Mouse (Mus musculus) limb, embryonic 12.5 days (tissue): Measurements from ENCODE around the gene Gal3st2. TPM values are rescaled to one million over a fixed set of nuclear protein-coding genes. Genes with fewer than 3 reads are reported as not detected.
"Not testable (repeated sequence)": the region's sequence is repeated elsewhere in the genome, so short reads cannot be mapped to it uniquely, and the experiment has no call there.

Experiments used
- ATAC-seq: fragments of 200-750 bp; cut with Nextera tagmentation; 2 replicates; pipeline ENCODE4 v1.8.0; 2017; ENCODE audit warnings: low read depth, moderate TSS enrichment; ENCODE audit not compliant: insufficient number of reproducible peaks, insufficient read depth, low FRiP score, low TSS enrichment
- H3K27ac ChIP-seq: fragments of 300-500 bp; sonication (generic); 2 replicates; pipeline ENCODE4 v1.5.1; 2016; ENCODE audit warnings: mild to moderate bottlenecking, moderate library complexity
- H3K27me3 ChIP-seq: fragments of 300-500 bp; sonication (generic); 2 replicates; pipeline ENCODE4 v1.6.1; 2016; ENCODE audit warnings: mild to moderate bottlenecking, moderate library complexity
- H3K36me3 ChIP-seq: fragments of 300-500 bp; sonication (generic); 2 replicates; pipeline ENCODE4 v1.6.1; 2016; ENCODE audit warnings: mild to moderate bottlenecking, moderate library complexity
- H3K4me1 ChIP-seq: fragments of 300-500 bp; sonication (generic); replicated peaks from 2 replicates; pipeline ENCODE4 v1.6.1; 2016
- H3K4me2 ChIP-seq: fragments of 300-500 bp; sonication (generic); 2 replicates; pipeline ENCODE4 v1.6.1; 2016; ENCODE audit warnings: mild to moderate bottlenecking, moderate library complexity
- H3K4me3 ChIP-seq: fragments of 300-500 bp; sonication (generic); replicated peaks from 2 replicates; pipeline ENCODE4 v1.5.1; 2016; ENCODE audit warnings: mild to moderate bottlenecking
- H3K9ac ChIP-seq: fragments of 300-500 bp; sonication (generic); replicated peaks from 2 replicates; pipeline ENCODE4 v1.6.1; 2016; ENCODE audit warnings: mild to moderate bottlenecking, moderate library complexity
- H3K9me3 ChIP-seq: fragments of 300-500 bp; sonication (generic); 2 replicates; pipeline ENCODE4 v1.6.1; 2016; ENCODE audit warnings: mild to moderate bottlenecking, moderate library complexity
- WGBS: fragments of 180-500 bp; shearing (Covaris S2); methylation state at CpG from one replicate; pipeline ENCODE4 v1.1.7; 2016; 5-methylcytosine and 5-hydroxymethylcytosine counted together
- polyA plus RNA-seq: library from polyadenylated mRNA; unstranded; fragments of >200 nt; fragmentation: Nextera tagmentation; extraction: Ambion mirVana; gene quantifications from 2 replicates; pipeline ENCODE4 v1.2.1, GENCODE M21; 2016

Gal3st2 gene
- polyA plus RNA-seq = 0.31 and 0.64 TPM in 2 replicates

DNA sequence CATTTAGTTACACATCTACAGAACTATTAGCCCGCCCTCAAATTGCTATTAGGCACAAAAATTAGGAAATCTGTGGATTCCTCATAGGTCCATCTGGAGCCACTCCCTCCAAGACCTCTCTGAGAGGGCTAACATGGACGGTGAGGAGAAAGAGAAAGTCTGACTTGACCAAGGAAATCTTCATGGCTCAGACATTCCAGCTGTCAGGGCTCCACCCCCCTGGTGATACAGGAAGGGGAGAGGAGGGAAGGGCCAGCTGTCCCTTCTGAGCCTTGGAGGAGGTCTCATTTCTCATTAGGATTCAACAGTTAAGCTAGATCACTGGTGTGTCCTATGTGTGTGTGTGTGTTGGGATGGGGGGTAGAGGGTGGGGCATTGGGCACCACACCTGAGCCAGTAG, at the start of gene Gal3st2:
Gene Gal3st2, plus strand, starts transcription at position 259 of the 400 bp plus-strand sequence.
- H3K9ac ChIP-seq, H3K4me2 ChIP-seq, H3K4me1 ChIP-seq, H3K36me3 ChIP-seq, H3K4me3 ChIP-seq, H3K9me3 ChIP-seq, ATAC-seq, H3K27ac ChIP-seq, H3K27me3 ChIP-seq: not testable (repeated sequence)
- 72% methylated on average over 2 of the region's 2 CpGs for WGBS

DNA sequence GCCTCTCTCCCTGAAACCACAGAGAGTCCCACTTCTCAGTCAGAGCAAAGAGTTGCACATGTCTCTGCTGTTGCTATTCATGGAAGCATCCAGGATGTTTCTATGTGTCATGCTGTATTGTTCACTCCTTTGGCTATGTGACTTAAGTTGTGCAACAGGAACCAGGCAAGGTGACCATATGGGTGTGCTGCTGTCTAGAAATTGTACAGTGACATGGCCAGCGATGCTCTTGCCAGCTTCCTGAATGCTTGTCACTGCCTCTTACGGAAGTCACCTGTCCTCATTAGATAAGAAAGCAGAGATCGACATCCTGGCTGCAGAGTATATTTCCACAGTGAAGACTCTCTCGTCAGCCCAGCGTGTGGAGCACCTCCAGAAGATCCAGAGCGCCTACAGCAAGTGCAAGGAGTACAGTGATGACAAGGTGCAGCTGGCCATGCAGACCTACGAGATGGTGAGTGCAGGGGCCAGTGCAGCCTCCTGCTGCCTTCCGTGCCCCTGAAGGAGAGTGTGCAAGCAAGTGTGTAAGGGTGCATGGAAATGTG, 49.5 kb upstream of the Gal3st2 start:
- H3K27me3 ChIP-seq = no peaks in the 10 kb centered on the region
- no peak overlapping the region for H3K27ac ChIP-seq
- no peak for ATAC-seq
- H3K9ac ChIP-seq = no peak overlapping the region
- no peaks in the 10 kb centered on the region for H3K9me3 ChIP-seq
- 94% methylated on average over 8 of the region's 8 CpGs for WGBS
- H3K4me1 ChIP-seq = no peaks in the 10 kb centered on the region
- peaks cover 94% of the 10 kb centered on the region for H3K36me3 ChIP-seq
- no peak overlapping the region for H3K4me2 ChIP-seq
- no peak overlapping the region for H3K4me3 ChIP-seq

DNA sequence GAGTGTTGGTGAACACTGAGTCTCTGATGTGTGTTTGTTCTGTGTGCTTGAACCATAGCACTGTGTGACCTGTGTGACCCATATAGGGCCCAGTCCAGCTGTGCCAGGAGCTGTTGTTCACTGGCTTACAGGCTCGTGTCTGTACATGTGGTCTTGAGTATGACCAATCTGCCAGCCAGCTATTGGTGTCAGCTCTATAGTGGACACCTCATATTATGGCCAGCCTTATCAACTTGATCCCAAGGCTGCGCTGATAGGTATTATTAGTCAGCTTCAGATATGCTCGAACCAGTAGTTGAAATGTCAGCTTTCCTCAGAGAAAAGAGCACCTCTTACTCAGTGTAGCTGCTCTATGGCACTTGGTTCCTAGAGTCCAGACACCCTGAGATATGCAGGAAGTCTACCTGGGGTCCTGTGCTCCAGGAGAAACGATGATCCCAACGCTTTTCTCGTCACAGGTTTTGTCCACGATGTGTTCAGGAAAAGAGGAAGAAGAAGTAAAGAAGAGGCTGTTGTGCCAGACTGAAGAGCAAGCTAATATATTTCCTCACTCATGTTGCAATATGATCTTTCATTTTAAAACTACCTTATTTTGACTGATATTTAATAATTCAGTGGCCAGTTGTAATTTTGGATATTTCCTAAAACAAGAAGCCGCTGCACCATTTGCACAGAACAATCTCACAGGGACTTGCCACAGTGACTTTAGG, 43.1 kb upstream of the Gal3st2 start:
- Histone ChIP-seq H3K27me3 (no peaks in the 10 kb centered on the region), H3K4me1 (no peaks in the 10 kb centered on the region), H3K4me3 (no peak overlapping the region), H3K4me2 (no peak overlapping the region), H3K9me3 (no peaks in the 10 kb centered on the region), H3K27ac (no peak overlapping the region), H3K36me3 (peaks cover 88% of the 10 kb centered on the region), H3K9ac (no peak overlapping the region)
- WGBS = 97% methylated on average over 8 of the region's 8 CpGs
- no peak for ATAC-seq

DNA sequence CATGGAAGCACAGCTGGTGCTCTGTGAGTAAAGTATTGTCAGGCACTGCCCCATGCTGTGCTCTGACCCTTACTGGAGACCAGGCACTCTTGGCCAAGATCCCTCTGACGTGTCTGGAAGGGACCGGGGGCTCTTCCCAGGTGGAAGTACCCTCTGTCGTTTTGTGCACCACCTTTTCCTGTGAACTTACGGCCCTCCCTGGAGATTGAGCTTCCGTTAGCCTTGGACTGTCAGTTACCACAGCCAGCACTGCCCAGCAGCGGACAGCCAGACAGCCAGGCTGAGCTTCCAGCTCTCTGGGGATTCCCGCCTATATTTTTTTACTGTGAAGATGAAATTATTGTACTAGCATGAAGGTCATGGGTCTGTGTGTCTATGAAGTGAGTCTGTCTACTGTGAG, 42.4 kb upstream of the Gal3st2 start:
- WGBS = 88% methylated on average over 7 of the region's 7 CpGs
- H3K9me3 ChIP-seq = no peaks in the 10 kb centered on the region

DNA sequence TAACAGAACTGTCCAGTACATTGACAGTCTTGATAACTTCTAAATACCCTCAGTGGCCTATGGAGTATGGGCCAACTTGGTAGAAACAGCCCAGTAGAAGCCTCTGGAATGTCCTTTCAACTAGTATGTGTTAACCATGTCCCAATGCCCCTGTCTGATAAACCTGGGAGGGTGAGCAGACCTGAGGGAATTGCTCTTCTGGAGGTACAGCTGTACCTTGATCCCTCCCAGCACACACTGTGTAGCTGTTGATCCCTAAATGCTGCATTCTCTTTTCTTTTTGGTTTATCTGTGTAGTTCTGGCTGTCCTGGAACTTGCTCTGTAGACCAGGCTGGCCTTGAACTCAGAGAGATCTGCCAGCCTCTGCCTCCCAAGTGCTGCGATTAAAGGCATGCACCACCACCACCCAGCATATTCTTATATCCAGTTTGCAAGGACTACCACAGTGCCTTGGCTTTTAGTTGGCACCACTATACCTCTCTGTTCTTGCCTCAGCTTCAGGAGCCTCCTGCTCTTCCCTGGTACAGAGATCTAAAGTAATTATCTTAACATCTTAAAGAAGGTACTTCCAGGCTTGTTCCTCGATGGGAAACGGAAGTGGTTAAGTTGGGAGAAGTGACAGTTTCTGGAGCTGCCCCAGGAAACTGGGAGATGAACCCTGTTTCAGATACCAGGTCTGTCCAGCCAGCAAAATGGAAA, 37.2 kb upstream of the Gal3st2 start:
- H3K9me3 ChIP-seq = no peaks in the 10 kb centered on the region
- H3K9ac ChIP-seq = no peak overlapping the region
- peaks cover 5% of the 10 kb centered on the region for H3K4me1 ChIP-seq
- H3K4me3 ChIP-seq = no peak overlapping the region
- peaks cover 28% of the 10 kb centered on the region for H3K36me3 ChIP-seq
- peak overlapping the region; percentile 96; the same call in 1 of the 2 replicates for H3K27ac ChIP-seq
- 81% methylated on average over 3 of the region's 3 CpGs for WGBS
- H3K4me2 ChIP-seq = peak overlapping the region; percentile 79
- ATAC-seq = no peak
- no peaks in the 10 kb centered on the region for H3K27me3 ChIP-seq

More for the DNA sequence above, 42.4 kb upstream of the Gal3st2 start:
- no peak for ATAC-seq
- H3K9ac ChIP-seq = no peak overlapping the region
- no peaks in the 10 kb centered on the region for H3K27me3 ChIP-seq
- H3K27ac ChIP-seq = no peak overlapping the region
- peaks cover 80% of the 10 kb centered on the region for H3K36me3 ChIP-seq
- no peaks in the 10 kb centered on the region for H3K4me1 ChIP-seq
- no peak overlapping the region for H3K4me2 ChIP-seq
- no peak overlapping the region for H3K4me3 ChIP-seq

DNA sequence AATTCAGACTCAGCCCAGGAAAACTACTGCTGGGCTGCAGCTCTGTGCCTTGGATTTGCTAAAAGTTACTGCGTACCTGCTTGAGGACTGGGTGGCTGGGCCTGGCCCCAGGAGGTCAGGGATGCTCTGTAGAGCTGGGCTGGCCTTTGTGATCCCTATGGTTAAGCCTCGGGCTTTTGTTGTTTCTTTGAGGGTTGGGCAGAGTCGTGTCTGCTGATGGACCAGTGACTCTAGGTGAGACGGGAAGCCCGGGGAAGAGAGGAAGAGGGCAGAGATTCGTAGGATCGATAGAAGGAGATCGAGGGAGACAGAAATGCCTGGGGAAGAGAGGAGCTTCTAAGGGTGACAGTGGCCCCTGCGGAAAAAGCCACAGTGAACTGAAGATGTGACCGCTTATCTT, 36.5 kb upstream of the Gal3st2 start, which contains the start of gene D2hgdh:
Gene D2hgdh, plus strand, starts transcription at position 301 of the 400 bp plus-strand sequence.
- H3K9me3 ChIP-seq = no peaks in the 10 kb centered on the region
- peak within 1 kb of the TSS; percentile 96 for H3K27ac ChIP-seq
- no peaks in the 10 kb centered on the region for H3K27me3 ChIP-seq
- peak within 1 kb of the TSS; percentile 70 for H3K9ac ChIP-seq
- WGBS = 9% methylated on average over 10 of the region's 10 CpGs
- peak within 1 kb of the TSS; percentile 58 for H3K4me3 ChIP-seq
- no peak for ATAC-seq
- H3K36me3 ChIP-seq = peaks cover 21% of the 10 kb centered on the region
- H3K4me1 ChIP-seq = peaks cover 5% of the 10 kb centered on the region
- peak within 1 kb of the TSS; percentile 79 for H3K4me2 ChIP-seq

DNA sequence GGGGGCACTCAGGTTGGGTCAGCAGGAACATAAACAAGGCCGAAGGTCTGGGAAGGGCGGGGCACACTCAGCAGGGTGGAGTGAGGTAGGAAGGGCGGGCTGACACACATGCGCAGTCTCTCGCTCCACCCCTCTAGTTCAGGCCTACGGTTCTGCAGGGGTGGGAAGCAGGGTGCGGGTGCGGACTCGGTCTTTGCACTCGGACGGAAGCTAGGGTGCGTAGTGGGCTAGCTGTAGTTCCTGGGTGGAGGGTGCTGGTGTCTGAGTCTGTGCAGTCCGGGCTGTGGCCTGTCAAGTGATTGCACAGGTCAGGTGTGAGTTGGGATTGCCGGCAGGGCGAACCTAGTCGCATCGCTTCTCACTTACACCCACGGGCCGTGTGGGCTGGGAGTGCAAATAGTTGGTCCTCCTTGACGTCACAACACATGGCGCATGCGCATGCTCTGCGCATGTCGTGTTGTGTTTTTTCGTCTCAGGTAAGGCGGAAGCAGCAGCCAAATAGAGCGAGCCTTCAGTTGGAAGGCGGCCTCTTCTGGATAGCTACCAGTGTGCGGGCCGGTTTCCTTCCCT, 35.9 kb upstream of the Gal3st2 start:
- H3K9me3 ChIP-seq = no peaks in the 10 kb centered on the region
- H3K4me3 ChIP-seq = peak overlapping the region; percentile 58
- peaks cover 16% of the 10 kb centered on the region for H3K36me3 ChIP-seq
- peak; percentile 95 for ATAC-seq
- H3K27ac ChIP-seq = peak overlapping the region; percentile 96
- WGBS = under 1% methylated on average over 30 of the region's 30 CpGs
- H3K4me2 ChIP-seq = peak overlapping the region; percentile 79
- peaks cover 5% of the 10 kb centered on the region for H3K4me1 ChIP-seq
- H3K9ac ChIP-seq = peak overlapping the region; percentile 70
- no peaks in the 10 kb centered on the region for H3K27me3 ChIP-seq

DNA sequence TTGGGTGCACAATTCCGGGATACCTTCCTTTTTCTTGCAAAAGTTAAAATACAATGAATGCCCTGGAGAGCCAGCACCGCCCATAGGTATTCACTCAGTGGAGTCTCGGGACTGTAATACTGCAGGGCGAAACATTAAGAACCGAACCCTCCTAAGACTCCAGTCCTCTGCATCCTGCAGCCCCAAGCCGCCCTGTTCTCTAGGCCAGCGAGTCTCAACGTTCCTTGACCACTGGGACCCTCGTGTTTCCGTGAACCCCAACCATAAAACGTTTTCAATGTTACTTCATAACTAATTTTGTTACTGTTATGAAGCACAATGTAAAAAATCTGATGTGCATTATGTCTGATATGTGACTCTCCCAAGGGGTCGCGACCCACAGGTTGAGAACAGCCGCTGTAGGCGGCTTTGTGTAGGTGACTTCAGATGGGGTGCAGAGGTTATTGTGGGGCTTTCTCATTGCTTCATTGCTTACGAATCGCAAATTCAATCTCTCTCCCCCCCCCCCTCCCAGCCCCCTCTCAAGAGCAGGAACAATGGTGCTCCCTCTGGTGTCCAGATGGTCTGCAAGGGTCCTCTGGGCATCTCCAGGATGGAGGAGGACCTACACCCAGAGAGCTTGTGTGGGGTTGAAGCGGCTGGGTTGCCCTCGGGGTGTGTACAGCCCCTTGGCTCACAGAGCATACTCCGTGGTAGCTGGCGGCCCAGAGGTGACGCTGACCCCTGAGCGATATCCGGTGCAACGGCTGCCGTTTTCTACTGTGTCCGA, 35.2 kb upstream of the Gal3st2 start:
- H3K27ac ChIP-seq = peak overlapping the region; percentile 96
- H3K9ac ChIP-seq = peak overlapping the region; percentile 70
- WGBS = 43% methylated on average over 27 of the region's 27 CpGs
- H3K4me2 ChIP-seq = peak overlapping the region; percentile 79
- peak overlapping the region; percentile 58 for H3K4me3 ChIP-seq
- no peaks in the 10 kb centered on the region for H3K27me3 ChIP-seq
- peak; percentile 23; the same call in 1 of the 2 replicates for ATAC-seq
- peaks cover 5% of the 10 kb centered on the region for H3K4me1 ChIP-seq
- H3K36me3 ChIP-seq = peaks cover 8% of the 10 kb centered on the region
- H3K9me3 ChIP-seq = no peaks in the 10 kb centered on the region

DNA sequence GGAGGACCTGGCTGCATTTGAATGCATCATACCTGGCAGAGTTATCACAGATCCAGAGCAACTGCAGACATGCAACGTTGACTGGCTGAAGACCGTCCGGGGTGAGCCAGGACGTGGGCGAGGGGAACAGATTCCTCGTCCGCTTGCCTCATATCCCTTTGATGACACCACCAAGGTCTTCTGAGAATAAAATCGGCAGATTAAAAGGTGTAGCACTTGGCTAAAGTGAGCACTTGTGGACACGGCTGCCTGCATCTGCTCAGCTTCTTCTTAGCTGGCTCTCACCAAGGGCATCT, 34.6 kb upstream of the Gal3st2 start:
- no peaks in the 10 kb centered on the region for H3K9me3 ChIP-seq
- H3K27ac ChIP-seq = no peak overlapping the region
- no peaks in the 10 kb centered on the region for H3K27me3 ChIP-seq
- peaks cover 5% of the 10 kb centered on the region for H3K4me1 ChIP-seq
- no peak overlapping the region for H3K4me3 ChIP-seq
- H3K36me3 ChIP-seq = peaks cover 3% of the 10 kb centered on the region
- H3K4me2 ChIP-seq = peak overlapping the region; percentile 79
- WGBS = 95% methylated on average over 9 of the region's 9 CpGs
- H3K9ac ChIP-seq = no peak overlapping the region
- no peak for ATAC-seq

DNA sequence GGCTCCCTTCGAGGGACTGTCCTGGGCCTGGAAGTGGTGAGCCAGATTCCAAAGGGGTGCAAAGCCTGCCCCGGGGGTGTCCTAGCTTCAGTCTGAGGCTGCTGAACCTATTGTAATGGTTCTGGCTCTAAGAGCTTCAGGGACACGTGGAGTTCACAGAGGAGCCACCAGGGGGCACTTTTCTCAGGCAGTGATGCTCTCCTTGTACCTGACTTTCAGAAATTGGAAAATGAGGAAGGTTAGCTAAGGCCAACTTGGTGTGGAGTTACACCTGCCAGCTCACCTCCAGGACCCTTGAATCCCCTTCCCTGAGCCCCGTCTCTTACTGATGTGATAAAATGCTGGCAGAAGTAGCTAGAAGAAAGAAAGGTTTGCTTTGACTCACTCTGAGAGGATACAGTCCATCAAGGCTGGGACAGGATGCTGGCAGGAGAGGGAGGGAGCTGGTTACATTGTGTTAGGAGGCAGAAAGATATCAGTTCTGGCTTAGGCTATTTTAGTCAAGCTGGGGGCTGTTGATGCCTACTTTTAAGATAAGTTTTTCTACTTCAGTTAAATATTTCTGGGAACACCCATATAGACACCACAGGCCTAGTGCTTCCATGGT, 28.2 kb upstream of the Gal3st2 start:
- not testable (repeated sequence) for ATAC-seq, H3K9ac ChIP-seq, H3K4me3 ChIP-seq, H3K27ac ChIP-seq, H3K4me2 ChIP-seq, H3K4me1 ChIP-seq, H3K27me3 ChIP-seq, H3K9me3 ChIP-seq
- WGBS = 62% methylated on average over 3 of the region's 4 CpGs
- peaks cover 28% of the 10 kb centered on the region for H3K36me3 ChIP-seq
